Mouse (Mus musculus) kidney, adult 2 months (tissue): ENCODE results near the gene Xrcc6. TPM values are rescaled to one million over a fixed set of nuclear protein-coding genes. Genes with fewer than 3 reads are reported as not detected.
"Not testable (repeated sequence)": the region's sequence is repeated elsewhere in the genome, so short reads cannot be mapped to it uniquely, and the experiment has no call there.

Experiments
- DNase-seq: peaks from one replicate; pipeline ENCODE4 v3.0.0; 2021
- H3K27ac ChIP-seq: fragments of 200-500 bp; 2 replicates; pipeline ENCODE4 v1.5.1; 2012; ENCODE audit warnings: low read depth, low read length, control low read depth, inconsistent platforms; ENCODE audit not compliant: insufficient read depth
- H3K27me3 ChIP-seq: fragments of 200-500 bp; replicated peaks from 2 replicates; pipeline ENCODE4 v1.6.1; 2012; ENCODE audit warnings: mild to moderate bottlenecking, moderate library complexity, low read length, inconsistent platforms; ENCODE audit not compliant: control insufficient read depth, insufficient read depth
- H3K36me3 ChIP-seq: fragments of 200-500 bp; 2 replicates; pipeline ENCODE4 v1.6.1; 2012; ENCODE audit warnings: mild to moderate bottlenecking, moderate library complexity, low read length, inconsistent platforms; ENCODE audit not compliant: control insufficient read depth, insufficient read depth
- H3K4me1 ChIP-seq: fragments of 200-500 bp; 2 replicates; pipeline ENCODE4 v1.6.1; 2011; ENCODE audit warnings: low read length; ENCODE audit not compliant: control insufficient read depth, insufficient read depth
- H3K4me3 ChIP-seq: fragments of 200-500 bp; 2 replicates; pipeline ENCODE4 v1.5.1; 2011; ENCODE audit warnings: mild to moderate bottlenecking, low read depth, low read length, control low read depth; ENCODE audit not compliant: insufficient read depth
- CTCF ChIP-seq: fragments of 200-500 bp; conservative IDR thresholded peaks from 2 replicates; pipeline ENCODE4 v1.5.1; 2011; ENCODE audit warnings: low read depth, mild to moderate bottlenecking, control low read depth, low read length, moderate library complexity, mixed read lengths; ENCODE audit not compliant: insufficient read depth, insufficient read length
- POLR2A ChIP-seq: fragments of 200-500 bp; IDR thresholded peaks from one replicate; pipeline ENCODE4 v1.6.1; 2011; ENCODE audit warnings: low read depth, low read length, control low read depth
- WGBS: fragments of 180-500 bp; shearing (Covaris S2); methylation state at CpG from one replicate; pipeline ENCODE4 v1.1.7; 2018; 5-methylcytosine and 5-hydroxymethylcytosine counted together
- polyA plus RNA-seq: library from polyadenylated mRNA; depleted of rRNA; stranded (reverse); fragments of >200 nt; gene quantifications from 2 replicates; pipeline ENCODE4 v1.2.3, GENCODE M21; 2012

The Xrcc6 gene
- polyA plus RNA-seq, 1 experiment: 22.1 TPM

DNA sequence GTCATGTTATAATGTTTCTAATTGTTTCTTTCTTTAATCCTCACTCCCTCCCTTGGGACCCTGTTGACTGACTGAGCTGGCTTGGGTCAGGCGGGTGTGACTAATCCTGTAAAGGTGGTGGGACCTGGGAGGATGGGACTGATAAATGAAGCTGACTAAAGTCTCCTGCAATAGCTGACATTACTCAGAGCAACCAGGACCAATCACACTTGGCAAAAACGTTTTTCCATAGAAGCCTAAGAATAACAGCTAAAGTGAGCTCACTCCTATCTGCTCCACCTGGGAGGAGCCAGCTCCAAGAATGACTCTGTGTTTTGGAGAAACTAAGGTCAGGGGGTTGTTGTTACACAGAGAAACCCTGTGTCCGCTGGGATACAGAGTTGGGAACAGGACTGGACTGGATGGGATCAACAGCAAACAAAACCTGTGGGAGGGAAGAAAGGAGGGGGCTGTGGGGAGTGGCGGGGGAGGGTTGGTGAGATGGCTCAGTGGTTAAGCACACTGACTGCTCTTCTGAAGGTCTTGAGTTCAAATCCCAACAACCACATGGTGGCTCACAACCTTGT is 22.6 kb upstream of the Xrcc6 start:
- 60% methylated on average over 4 of the region's 4 CpGs for WGBS
- Histone ChIP-seq H3K27ac (no peak overlapping the region), H3K36me3 (no peaks in the 10 kb centered on the region), H3K4me1 (no peaks in the 10 kb centered on the region), H3K4me3 (no peak overlapping the region), H3K27me3 (no peaks in the 10 kb centered on the region)
- TF ChIP-seq CTCF (no peak), POLR2A (no peak)
- no peak for DNase-seq

GRCm38 (mm10) chr15:81966062-81966829 is 21.4 kb upstream of the Xrcc6 start:
- TF ChIP-seq POLR2A (no peak), CTCF (no peak)
- Histone ChIP-seq H3K36me3 (no peaks in the 10 kb centered on the region), H3K27me3 (no peaks in the 10 kb centered on the region), H3K27ac (no peak overlapping the region), H3K4me3 (no peak overlapping the region), H3K4me1 (no peaks in the 10 kb centered on the region)
- no peak for DNase-seq
- WGBS: 68% methylated on average over 14 of the region's 14 CpGs

- WGBS: 93% methylated on average over 5 of the region's 5 CpGs
- DNase-seq: no peak
These were observed 19.8 kb upstream of the Xrcc6 start for GRCm38 (mm10) chr15:81967821-81968220.

DNA sequence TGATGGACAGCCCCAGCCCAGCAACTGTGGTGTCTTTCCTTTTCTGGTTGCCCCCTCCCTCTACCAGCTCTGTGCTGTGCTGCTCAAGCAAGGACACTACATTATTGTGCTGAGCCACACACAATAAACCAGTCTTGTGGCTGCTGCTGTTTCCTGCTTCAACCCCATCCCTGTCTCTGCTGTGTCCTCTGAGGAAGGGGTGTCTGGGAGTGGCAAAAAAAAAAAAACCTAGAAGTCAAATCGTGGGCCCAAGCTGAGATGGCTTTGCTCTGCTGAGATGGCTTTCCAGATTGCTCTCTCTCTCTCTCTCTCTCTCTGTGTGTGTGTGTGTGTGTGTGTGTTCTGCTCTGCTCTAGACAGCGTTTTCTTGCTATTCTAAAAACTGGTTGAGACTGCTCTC is 19.2 kb upstream of the Xrcc6 start:
- TF ChIP-seq POLR2A (no peak), CTCF (no peak)
- Histone ChIP-seq H3K4me1 (no peaks in the 10 kb centered on the region), H3K4me3 (no peak overlapping the region), H3K27me3 (no peaks in the 10 kb centered on the region), H3K27ac (no peak overlapping the region), H3K36me3 (no peaks in the 10 kb centered on the region)
- 53% methylated on average over 2 of the region's 2 CpGs for WGBS
- no peak for DNase-seq

More at GRCm38 (mm10) chr15:81967821-81968220, 19.8 kb upstream of the Xrcc6 start:
- Histone ChIP-seq H3K4me3 (no peak overlapping the region), H3K27me3 (no peaks in the 10 kb centered on the region), H3K36me3 (no peaks in the 10 kb centered on the region), H3K27ac (no peak overlapping the region), H3K4me1 (no peaks in the 10 kb centered on the region)
- TF ChIP-seq CTCF: no peak
- TF ChIP-seq POLR2A: no peak

DNA sequence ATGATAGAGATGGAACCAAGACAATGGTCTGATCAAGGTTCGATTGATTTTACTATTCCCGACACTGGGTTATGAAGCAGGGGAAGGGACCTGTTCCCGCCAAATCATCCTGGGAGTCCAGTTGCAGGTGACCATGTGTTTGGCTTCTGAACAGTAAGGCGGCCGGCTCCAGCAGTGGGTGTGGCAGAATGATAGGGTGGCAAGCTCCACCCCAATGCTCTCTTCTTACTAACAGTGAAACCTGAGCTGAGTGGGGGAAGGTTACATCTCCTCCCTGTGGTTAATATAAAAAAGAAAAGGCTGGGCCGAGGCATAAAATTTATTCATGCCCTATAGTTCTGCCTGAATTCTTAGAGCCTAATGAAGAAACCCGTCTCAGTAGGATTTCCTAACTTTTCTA is 18.5 kb upstream of the Xrcc6 start:
- Histone ChIP-seq H3K36me3 (no peaks in the 10 kb centered on the region), H3K27me3 (no peaks in the 10 kb centered on the region), H3K4me1 (no peaks in the 10 kb centered on the region), H3K27ac (no peak overlapping the region), H3K4me3 (no peak overlapping the region)
- WGBS: 35% methylated on average over 7 of the region's 7 CpGs
- TF ChIP-seq POLR2A: no peak
- TF ChIP-seq CTCF: no peak
- DNase-seq: peak; percentile 52

- not testable (repeated sequence) for H3K4me3 ChIP-seq, H3K27ac ChIP-seq, H3K4me1 ChIP-seq, H3K27me3 ChIP-seq, H3K36me3 ChIP-seq, DNase-seq
- WGBS: 58% methylated on average over 6 of the region's 6 CpGs
These were observed 18.0 kb upstream of the Xrcc6 start for GRCm38 (mm10) chr15:81969635-81970034.

GRCm38 (mm10) chr15:81970498-81970897 is 17.1 kb upstream of the Xrcc6 start:
- 96% methylated on average over 4 of the region's 4 CpGs for WGBS
- not testable (repeated sequence) for H3K4me3 ChIP-seq, H3K27me3 ChIP-seq, H3K36me3 ChIP-seq, H3K4me1 ChIP-seq, H3K27ac ChIP-seq, DNase-seq

DNA sequence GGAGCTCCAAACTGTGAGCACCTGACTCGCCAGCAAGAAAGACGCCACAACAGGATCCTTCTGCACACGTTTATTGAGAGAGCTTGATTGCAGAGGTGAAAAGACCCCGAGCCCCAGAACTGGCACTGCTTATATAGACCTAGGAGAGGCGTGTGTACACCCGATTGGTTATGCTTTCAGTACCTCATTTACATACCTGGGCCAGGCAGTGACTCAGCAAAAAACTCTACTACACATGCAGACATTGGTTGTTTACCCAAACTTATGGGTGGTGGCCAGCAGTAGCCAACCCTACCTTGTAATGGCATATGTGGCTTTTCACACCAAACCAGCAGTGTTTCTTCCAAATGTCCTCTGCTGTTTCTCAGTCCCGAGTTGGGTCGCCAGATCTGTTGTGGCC is 12.5 kb upstream of the Xrcc6 start:
- not testable (repeated sequence) for DNase-seq, H3K36me3 ChIP-seq, H3K27me3 ChIP-seq, H3K4me1 ChIP-seq, H3K4me3 ChIP-seq, H3K27ac ChIP-seq
- WGBS: 93% methylated on average over 8 of the region's 8 CpGs
